Mouse (Mus musculus): ENCODE results near the gene 9530077C05Rik.

DNA sequence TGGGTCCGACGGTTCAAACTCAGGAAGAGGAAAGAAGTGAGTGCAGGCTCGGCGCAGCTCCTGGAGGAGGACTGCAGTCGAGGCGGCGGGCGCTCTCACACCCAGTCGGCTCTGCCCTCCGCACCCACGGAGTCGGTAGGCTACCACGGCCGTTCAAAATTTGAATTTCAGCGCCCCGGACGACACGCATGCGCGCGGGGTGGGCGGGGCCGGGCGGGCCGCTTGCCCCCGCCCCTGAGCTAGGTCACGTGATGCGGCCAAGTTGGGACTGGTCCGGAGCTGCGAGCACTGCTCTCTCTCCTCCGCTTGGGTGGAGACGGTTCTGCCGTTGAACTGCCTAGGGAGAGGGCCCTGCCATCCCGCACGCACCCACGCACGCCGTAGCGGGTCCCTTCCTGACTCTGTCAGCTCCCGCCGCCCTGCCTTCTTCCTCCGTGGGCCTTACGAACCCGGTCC lies 22.3 kb upstream of the 9530077C05Rik start, which contains the start of gene Anln:
- TF ChIP-seq CTCF (IDR thresholded peaks at IDR 0.05; ENCODE audit: low read depth) (peak; percentile 28; the same call in 1 of the 2 replicates), EP300 (IDR thresholded peaks at IDR 0.05; ENCODE audit: low read depth) (no peak; the same call in 1 of the 2 replicates)

Data from liver, postnatal 0 days (tissue).